Mouse (Mus musculus): ENCODE results near the gene Irak1bp1.

Irak1bp1 gene

DNA sequence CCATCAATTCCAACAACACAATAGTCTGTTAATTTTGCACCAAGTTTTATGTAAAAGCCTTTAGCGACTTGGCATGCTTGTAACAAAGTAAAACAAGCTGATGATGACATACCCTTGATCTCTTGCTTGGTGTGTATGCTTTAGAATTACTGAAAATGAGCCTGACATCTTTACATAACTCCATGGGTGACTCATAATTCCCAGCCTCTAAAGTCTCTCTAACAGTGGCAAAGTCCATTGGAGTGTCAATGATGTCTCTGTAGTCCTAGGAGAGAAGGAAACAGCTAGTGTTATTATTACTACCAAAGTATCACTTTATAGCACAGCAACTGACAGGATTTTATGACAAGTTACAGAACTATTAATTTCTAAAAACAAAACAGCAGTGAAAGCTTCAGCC lies 47.7 kb downstream of the Irak1bp1 start:
- CTCF ChIA-PET, result interaction anchor here (0.6 kb wide), 1 partner anchor 12 kb away, joined by 3 read pairs; no protein-coding TSS in a partner anchor

DNA sequence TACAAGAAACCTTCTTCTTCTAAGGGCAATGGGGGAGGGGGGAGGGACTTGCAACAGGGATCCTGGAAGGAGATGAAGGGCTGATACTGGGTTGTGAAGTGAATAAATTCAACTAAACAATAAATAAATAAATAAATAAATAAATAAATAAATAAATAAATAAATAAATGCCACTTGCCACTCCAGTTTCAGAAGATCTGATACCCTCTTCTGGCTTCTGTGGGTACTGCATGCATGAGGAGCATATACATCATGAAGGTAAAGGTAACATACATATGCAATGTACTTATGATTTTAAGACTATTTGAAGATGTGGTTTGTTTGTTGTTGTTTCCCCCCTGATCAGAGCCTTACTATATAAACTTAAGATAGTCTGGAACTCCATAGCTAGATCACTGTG lies 54.8 kb downstream of the Irak1bp1 start:
- CTCF ChIA-PET, result no interaction called here

DNA sequence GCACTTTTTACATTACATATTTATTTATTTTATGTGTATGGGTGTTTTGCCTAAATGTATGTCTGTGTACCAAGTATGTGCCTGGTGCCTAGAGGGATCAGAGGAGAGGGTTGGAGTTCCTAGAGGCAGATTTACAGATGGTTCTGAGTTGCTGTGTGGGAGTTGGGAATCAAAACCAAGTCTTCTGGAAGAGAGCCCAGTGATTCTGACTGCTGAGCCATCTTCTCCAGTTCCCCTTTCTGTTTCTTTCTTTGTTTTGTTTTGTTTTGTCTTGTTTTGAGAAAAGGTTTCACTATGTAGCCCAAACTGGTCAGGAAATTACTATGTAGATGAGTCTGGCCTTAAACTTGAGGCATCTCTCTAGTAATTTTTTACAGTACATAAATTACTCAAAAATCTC lies 59.3 kb downstream of the Irak1bp1 start:
- CTCF ChIA-PET, result no interaction called here
